Mouse (Mus musculus): ENCODE data around the gene Apobec3.
"Not testable (repeated sequence)": the region's sequence is repeated elsewhere in the genome, so short reads cannot be mapped to it uniquely, and the experiment has no call there.

Apobec3 gene

DNA sequence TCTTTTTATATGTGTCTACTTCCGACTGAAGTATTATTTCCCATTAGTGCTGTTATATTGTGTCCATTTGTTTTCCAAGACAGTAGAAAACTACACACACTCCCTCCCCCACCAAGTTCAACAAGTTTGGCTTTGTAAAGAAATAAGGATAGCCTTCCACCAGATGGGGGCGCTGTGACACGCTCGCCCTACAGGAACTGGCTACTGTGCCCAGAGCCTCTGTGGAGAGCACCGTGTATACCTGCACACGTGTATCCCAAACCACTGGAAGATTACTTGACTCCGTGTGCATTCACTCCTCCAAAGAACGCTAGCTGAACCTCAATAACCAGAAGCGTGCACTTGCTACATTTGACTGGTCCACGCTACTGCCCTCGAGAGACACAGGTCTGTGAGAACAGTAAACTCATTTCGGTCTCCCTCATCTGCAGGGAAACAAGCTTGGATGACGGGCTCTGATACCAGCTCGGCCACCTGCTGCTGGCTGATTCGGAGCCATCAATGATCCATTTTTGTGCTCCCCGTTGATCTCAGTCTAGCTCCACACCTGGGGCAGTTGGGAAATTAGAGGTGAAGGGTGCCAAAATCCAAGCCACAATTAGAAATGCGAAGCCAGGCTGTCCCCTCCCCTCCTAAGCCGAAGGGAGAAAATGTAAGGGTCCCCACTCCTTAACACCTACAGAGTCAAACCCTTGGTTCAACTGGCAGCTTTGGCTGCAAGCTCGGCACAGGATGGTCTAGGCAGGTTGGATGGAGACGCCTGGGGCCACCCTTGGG lies at the start of gene Apobec3:
TSS of gene Apobec3 (plus strand) at position 224 of the 777 bp plus-strand sequence.
- peak; percentile 90 for DNase-seq

DNA sequence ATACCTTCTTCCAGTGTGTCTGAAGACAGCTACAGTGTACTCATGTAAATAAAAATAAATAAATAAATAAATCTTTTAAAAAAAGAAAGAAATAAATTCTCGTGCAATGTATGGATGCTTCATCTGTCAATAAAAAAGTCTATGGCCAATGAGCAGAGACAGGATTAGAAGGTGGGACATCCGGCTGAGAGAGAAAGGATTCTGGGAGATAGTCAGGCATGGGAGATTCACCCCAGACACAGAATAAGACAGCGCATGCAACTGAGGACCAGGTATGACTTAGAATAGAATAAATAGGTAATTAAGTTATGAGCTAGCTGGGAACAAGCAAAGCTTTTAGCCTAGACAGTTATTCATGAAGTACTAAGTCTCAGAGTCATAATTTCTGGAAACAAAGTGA lies 48.5 kb upstream of the Apobec3 start:
- DNase-seq, result no peak

DNA sequence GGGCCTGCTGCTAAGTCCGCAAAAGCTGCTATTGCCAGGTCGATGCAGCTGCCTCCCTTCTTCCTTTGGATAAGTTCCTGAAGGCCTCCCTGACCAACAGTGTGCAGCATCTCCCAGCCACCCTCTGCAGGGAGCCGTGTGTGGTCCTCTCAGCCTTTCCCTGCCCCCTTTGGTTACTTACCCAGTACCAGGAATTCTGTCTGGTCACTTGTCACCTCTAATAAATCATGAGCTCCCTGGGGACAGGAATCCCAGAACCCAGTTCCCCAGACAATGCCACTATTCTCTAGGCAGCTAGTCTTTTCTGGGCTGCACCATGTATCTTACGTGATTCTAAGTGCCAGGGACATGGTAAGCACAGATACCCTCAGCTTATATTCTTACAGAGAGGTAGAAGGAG lies 45.5 kb upstream of the Apobec3 start:
- DNase-seq, result no peak

DNA sequence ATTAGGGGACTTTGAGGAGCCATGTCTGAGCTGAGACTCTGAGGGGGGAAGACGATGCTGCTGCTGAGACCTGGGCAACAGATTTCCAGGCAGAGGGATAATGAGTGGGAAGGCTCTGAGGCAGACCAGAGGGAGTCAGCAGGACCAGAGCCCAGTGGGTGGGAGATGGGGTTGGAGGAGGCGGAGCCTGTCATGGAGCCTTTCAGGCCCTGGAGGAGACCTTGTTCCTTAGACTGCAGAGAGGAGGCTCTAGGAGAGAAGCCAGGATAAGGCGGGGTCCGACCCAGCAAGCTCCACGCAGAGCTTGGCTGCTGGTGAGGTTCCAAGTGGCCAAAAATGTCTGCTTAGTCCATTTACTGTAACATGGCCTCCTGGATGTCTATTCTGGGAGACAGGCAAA lies 44.4 kb upstream of the Apobec3 start:
- DNase-seq, result no peak

DNA sequence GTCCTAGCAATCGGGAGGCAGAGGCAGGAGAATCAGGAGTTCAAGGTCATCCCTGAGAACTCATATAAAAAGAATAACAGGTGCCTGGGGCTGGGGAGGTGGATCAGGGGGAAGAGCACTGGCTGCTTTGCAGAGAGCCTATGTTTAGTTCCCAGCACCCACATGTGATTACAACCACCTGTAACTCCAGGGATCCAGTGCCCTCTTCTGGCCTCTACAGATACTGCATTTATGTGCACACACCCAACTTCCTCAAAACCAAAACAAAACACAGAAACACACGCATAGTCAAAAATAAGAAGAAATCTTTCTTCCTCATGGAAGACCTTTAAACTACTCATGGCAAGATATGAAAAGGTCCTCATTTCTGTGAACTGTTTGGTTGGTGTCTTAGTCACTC lies 41.3 kb upstream of the Apobec3 start:
- no peak for DNase-seq

DNA sequence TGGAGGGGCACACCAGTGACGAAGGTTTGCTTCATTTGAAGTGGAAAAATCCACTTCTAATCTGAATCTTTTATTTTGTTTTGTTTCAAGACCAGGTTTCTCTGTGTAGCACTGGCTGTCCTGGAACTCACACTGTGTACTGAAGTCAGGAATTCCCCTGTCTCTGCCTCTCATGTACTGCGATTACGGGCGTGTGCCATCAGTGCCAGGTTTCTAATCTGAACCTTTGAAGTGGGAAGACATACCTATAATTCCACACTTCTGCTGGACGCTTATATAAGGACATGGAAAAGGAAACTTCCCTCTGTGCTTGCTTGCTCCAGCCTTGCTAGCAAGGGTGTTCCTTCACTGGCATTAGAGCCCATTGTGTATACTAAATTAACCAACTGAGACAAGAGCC lies 32.5 kb upstream of the Apobec3 start:
- no peak for DNase-seq

DNA sequence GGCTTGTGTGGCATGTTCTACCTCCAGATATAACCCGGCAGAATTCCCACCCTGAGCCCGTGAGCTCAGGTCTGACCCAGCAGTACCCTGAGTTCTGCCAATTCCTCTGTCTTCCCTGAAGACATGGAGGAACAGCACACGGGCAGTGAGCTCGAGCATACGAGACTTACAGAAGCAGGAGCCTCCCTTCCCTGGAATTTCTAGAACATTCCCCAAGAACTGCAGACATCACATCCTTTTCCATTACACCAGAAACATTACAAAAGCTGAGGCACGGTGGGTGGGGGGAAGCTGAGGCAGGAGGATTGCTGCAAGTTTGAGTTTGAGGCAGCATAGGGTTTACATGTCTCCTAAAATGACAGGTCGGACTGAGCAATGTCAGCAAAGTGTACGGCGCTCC lies 31.6 kb upstream of the Apobec3 start:
- no peak for DNase-seq

DNA sequence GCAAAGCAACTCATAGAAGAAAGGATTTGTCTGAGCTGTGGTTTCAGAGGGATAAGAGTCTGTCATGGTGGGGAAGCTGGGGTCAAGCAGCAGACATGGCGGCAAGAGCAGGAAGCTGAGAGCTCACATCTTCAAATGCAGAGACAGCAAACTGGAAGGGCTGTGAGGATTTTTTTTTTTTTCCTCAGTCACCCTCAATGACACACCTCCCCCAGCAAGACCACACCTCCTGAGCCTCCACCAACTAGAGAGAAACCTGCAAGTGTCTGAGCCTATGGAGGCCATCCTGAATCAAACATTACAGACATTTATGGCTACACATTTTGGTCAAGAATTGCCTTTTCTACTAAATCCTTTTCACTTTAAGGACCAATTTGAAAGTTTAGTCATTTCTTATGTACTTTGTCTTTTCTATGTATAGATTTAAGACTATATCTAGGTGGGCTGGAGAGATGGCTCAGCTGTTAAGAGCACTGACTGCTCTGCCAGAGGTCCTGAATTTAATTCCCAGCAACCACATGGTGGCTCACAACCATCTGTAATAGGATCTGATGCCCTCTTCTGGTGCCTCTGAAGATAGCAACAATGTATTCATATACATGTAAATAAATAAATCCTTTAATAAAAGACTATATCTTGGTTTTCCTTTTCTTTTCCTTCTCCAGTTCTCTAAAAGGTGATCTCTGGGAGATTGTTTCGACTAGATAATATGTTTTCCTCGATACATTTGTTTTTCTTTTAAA lies 24.0 kb upstream of the Apobec3 start:
- peak; percentile 11 for DNase-seq

DNA sequence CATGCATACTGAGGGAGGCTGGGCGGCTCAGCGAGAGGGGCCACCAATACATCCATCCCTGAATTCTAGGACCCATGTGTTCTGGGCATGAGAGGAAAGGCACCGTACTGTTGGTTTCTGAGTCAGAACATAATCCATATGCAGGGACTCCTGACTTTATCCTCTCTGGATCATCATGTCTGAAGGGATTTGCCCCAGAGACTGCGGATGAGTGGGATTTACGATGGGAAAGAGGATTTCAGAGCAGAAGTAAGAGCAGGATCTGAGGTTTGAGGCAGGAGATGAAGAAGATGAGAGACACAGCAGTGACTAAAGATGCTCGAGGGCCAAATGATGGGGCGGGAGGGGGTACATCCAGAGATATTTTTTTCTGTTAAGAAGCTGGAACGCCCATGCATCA lies 17.9 kb upstream of the Apobec3 start:
- no peak for DNase-seq

DNA sequence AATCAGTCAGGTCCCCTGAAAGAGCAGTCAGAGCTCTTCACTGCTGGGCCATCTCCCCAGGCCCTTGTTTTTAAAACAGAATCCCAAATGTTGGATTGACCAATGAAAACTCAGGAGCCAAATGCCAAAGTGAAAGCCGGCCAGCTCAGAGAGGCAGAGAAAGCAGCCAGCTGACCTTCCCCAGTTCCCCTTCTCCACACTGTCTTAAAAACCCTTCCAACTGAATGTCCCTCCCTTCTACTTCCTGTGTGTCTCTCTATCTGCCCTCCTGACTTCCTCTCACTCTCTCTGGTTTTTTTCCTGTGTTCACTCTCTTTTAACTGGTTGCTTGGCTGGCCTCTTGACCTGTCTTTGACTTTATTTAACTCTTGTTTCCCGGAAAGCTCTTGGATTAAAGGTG lies 17.5 kb upstream of the Apobec3 start:
- DNase-seq, result no peak

DNA sequence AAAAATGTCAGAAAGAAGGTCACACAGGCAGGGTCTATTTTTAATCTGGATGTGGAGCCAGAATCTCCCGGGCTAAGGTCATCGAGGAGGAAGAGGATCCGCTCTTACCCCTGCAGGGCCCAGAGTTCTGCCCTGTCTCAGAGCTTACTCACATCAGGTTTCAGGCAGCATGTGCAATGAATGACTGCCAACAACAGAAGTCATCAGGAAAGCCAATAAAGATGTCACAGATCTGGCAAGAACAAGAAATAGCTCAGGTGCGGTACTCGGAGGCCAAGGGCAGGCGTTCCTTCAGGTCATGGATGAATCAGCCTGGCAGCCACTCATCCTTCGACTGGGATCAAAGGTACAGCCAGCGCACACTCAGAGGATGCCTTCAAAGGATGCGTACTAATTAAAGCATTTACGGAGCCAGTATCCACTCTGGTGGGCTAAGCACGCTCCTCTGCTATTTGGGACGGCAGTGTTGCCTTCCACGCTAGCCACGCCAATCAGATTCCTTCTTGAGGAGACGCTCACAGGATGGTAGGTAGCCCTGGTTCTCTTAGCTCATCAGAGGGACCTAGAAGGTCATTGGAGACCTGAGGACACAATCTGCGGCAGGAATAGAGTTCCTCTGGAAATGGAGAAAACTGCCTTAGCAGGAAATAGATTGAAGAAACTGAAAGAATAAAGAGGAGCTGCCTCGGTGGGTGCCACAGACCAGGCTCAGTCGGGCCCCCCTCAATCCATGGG lies 16.0 kb upstream of the Apobec3 start:
- DNase-seq, result no peak

DNA sequence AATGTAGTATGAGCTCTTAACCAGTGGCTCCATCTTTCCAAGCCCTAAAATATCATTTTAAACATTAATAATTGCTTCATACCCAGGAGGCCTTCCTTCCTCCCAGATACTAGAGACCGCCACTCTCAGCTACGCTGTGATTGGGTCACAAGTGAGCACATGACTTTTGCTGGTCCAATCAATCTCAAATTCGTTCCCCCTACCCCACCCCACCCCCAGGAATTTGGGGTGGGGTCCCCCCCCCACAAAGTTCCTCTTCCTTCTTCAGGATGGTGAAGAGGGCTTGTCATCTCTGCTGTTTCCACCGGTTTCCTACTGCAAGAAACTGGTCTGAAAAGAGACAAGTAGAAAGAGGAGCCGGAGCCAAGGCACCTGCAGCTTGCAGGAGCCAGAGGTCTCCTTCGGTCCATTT lies 12.7 kb upstream of the Apobec3 start:
- DNase-seq, result no peak

DNA sequence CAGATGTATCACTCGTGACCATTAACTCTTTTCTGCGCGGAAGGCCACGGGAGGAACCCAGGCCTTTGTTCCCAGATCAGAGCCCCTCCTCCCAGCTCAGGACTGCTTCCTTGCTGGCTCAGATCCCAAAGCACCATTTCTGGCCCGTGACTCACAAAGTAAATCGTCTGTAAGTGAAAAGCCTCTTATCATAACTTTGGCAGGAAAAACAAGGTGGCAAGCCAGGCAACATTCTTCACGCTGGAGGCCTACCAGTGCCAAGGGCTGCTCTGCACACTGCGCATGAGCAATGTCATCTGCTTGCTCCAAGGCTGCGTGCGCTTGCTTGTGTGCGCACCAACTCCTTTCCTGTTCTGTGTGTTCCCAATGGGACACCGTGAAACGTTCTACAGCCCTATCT lies 12.1 kb upstream of the Apobec3 start:
- no peak for DNase-seq

DNA sequence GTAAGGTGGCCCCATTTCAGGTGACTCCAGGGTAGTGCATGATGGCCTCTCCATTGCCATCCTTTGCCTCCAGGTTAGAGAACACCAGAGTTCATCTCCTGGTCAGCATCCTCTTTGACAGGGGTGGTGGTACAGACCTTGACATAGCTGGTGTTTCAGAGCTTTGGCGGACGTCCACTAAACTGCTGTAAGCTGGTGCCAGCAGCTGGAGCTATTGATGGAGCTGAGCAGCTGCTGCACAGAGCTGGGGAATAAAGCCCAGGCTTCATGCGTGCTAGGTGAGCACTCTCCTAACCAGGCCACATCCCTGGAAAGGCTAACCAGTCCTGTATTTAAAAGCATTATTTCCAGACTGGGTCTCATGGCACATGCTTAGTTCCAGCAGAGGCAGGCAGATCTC lies 11.0 kb upstream of the Apobec3 start:
- DNase-seq, result no peak

DNA sequence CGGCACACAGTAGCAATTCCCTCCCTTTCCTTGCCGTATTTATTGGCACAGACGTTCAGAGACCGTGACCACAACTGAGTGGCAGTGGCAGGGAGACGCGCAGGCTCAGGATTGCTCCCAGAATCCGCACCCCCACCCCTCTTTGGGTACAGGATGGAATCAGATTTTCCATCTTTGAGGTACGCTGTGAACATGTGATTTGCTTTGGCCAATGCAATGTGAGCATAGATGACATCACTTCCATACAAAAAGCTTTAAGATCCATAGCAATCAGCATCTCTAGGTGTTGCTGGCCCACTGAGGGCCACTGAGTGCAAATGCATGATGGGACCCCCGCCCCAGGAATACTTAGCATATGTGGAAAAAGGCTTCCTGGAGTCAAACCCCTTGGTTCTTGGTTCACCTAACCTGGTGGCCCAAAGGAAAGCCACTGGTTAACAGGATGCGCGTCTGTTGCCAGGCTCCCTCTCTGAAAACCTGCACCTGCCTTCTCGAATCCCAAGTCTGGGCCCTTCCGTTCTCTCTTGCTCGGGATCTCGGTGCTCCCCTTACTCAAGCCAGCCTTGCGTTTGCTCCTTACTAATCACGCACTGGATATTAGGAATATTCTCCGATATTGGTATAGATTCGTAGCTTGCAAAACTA lies 8.7 kb upstream of the Apobec3 start:
- no peak for DNase-seq

DNA sequence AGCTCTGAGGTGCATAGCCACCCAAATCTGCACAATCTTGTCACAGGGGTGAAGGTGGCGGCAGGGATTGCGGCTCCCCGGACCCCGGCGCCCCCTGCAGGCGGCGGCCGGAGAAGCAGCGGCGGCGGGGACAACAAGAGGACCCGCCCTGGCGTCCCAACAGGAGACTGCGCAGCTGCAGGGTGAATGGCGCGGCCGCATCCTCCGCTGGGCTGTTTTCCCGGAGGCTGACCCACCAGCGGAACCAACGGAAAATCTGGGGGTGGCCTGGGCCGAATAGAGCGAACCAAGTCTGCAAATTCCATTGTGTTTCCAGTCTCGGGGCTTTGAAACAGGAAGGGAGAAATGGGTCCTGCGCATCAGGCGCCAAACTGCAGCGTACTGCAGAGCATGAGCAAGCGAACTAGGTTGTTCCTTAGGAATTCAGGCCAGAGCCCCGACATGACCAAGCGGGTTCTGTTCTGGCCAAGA lies 8.1 kb upstream of the Apobec3 start:
- peak; percentile 95 for DNase-seq

DNA sequence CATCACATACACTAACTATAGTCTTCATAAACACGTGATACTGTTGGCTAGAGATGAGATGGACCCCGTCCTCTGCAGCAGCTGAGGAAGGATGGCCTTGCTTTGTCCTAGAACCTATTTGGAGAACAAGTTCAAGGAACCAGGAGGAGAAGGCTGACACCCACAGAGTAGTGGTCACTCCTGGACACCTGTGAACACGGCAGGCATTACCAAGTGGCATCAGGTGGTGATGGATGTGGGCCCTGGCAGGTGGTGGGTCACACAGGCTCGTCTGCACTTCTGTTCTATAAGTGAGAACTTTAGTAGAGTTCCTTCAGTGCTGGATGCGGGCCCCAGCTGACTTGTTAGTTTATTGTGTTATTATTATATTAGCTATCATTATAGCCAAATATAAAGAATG lies 6.6 kb upstream of the Apobec3 start:
- no peak for DNase-seq

DNA sequence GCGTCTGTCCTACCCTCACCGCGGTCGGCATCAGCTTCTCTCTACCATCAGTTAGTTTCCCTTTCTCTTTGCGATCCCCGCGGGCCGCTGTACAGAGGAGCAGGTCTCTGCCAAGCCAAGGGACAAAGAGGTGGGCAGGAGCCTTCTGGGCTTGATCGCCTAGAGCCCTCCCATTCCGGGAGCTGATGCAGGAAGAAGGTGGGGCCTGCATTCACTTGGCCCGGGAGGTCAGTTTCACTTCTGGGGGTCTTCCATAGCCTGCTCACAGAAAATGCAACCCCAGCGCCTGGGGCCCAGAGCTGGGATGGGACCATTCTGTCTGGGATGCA lies 718 bp downstream of the Apobec3 start:
- peak; percentile 71 for DNase-seq

DNA sequence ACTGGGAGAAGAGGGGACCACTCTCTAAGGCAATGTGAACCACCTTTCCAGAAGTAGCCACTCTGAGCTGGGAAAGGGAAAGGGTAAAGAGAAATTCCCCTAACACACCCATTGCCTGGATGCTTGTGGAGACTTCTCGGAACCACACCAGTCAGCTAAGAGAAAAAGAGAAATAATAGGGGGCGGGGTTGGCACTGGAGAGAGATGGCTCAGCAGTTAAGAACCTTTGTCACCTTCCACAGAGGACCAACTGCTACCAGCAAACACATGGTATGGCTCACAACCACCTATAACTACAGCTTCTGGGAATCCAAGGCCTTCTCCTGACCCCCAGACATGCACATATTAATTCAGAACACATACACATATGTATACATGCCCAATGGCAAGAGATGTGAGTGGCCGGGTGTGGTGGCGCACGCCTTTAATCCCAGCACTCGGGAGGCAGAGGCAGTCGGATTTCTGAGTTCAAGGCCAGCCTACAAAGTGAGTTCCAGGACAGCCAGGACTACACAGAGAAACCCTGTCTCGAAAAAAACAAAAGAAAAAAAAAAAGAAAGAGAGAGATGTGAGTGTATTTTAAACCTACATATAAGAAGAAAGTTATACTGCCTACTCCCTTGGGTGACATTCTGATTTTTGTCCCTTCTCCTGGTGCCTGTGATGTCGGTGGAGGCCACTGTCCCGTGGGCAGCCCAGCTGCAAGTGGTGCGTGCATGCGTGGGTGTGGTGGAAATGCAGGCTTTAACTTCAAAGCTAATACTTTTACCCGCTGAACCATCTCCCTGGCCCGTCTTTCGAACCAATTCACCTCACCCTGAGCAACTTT lies 1.8 kb downstream of the Apobec3 start:
- no peak for DNase-seq

DNA sequence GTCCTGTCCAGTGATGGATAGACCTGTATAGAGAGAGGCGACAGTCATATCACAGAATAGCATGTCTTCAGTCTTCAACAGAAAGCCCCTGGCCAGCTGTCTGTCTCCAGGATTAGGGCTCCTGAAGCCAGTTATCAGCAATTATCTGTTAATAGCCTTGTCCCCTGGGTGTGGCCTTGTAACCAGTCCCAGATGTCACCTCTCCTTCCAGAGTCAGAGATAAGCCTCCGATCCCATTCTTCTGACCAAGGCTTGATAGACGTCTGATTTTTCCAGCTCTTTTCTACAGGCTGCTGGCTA lies 2.3 kb downstream of the Apobec3 start:
- no peak for DNase-seq

DNA sequence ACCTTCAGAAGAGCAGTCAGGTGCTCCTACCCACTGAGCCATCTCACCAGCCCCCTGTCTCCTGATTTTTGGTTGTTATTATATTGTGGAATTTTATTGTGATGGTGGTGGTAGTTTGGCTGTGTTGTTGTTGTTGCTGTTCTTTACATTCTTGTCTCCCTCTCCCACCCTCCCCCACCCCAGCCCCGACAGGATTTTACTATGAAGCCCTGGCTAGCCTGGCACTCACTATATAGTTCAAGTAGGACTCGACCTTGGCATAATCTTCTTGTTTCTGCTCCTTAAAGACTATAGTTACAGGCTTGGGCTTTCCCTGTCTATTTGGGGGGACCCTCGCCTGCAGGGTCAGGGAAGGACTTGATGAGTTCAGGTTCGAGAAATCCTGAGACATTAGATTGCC lies 2.9 kb downstream of the Apobec3 start:
- DNase-seq, result no peak

DNA sequence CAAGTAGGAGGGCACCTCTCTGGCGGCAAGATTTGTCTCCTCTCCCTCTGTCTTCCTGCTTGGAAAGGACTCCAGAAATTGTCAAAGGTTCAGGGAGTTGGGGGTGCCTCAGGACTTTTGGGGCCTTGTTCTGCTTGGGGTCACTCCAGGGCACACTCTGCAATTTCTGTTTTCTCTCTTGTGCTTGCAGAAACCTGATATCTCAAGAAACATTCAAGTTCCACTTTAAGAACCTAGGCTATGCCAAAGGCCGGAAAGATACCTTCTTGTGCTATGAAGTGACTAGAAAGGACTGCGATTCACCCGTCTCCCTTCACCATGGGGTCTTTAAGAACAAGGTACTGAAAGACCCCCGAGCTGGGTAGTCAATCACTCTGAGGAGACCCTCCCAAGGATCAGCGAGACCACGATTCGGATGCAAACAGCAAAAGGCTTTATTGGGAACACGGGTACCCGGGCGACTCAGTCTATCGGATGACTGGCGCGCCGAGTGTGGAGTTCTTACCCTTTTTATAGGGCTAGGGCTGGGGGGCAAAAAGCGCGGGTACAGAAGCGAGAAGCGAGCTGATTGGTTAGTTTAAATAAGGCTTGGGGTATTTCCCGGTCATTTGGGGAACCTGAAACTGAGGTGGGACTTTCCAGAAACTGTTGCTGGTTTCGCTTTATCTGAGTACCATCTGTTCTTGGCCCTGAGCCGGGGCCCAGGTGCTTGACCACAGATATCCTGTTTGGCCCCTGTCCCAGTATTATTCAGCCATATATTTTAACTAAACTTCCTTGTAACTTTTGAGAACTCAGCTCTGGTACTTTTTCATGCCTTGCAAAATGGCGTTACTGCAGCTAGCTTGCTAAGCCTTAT lies 4.0 kb downstream of the Apobec3 start:
- DNase-seq, result not testable (repeated sequence)
